Mouse (Mus musculus) monocyte, adult 2 months (primary cell): ENCODE results near the gene Epor.

Experiments
- DNase-seq, 2 experiments: peaks; one replicate each; pipeline ENCODE4 v3.0.0; 2022; ENCODE audit warnings: low spot score in 2 of 2, low read depth in 1 of 2

The Epor gene

DNA sequence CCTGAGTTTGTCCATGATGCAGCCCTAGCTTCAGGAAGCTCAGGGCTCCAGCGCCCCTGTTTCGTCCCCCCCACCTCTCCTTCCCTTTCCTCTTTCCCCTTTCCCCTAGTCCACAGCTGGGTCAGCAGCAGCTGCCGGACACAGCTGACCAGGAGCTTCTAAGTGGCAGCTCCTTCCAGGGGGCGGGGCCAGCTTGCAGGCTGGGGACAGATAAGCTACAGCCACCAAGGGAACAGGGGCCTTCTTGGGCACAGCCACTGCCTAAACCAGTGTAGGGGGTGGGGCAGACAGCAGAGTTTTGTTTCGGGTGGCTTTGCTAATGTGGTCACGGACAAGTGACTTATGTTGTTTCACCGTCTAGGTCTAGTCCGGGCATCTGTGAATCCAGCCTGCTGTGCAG lies at the start of gene Epor:
TSS of gene Epor (minus strand) at position 90 of the 400 bp plus-strand sequence.
- no peak for DNase-seq

GRCm38 (mm10) chr9:22012731-22013130 lies 49.4 kb upstream of the Epor start:
- DNase-seq: no peak

DNA sequence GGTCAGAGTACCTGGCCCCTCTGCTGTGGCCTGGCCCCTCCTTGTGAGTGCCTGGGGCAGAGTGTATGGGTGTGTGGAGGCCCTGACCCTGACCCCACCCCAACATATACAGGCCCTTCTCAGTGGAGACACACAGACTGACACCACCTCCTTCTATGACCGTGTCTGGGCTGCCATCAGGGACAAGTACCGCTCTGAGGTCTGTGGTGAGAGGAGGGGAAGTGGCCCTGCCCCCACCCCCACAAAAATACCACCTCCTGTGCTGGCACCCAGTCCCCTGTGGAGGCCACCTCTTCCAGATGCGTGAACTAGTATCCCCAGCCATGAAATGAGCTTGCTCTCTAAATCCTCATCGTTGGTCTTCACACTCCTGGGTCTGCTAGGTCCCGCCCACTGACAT lies 47.7 kb upstream of the Epor start:
- DNase-seq: no peak

DNA sequence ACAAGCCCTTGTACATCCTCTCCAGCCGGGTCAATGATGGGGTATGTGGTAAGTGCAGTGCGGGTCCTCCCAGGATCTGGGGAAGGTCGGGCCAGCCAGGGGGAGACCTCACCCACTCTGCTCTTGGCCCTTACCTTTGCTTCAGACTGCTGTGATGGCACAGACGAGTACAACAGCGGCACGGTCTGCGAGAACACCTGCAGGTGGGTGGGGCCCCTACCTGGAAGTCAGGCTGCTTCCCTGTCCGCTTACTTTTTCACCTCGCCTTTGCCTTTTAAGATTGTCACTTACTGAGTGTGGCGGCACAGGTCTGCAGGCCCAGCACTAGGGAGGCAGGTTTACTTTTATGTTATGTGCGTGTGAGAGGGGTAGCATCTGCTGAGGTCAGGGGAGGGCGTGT lies 41.2 kb upstream of the Epor start:
- DNase-seq: no peak

DNA sequence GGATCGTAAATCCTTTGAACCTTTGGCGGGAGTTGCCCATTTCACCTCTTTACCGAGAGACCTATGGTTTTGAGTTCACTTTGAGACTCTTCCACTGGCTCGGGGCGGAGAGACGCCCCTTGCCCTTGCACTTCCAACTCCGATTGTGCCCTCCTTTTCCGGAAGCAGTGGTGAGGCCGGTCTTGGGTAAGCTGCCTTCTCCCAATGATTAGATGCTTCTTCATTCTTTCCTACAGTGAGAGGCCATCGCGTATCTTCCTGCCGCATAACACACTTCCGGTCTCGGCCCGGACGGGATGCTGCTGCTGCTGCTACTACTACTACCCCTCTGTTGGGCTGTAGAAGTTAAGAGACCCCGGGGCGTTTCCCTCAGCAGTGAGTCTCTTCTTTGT lies 39.9 kb upstream of the Epor start:
- DNase-seq: no peak

- peak; percentile 99 to 100 for DNase-seq
Measured at GRCm38 (mm10) chr9:22002194-22003162, 39.2 kb upstream of the Epor start, which contains the start of the genes Ccdc151 and Prkcsh. Gene Ccdc151, minus strand, starts transcription at chr9:22002634. Gene Prkcsh, plus strand, starts transcription at chr9:22002806.

- no peak for DNase-seq
Measured at GRCm38 (mm10) chr9:22001633-22002032, 38.3 kb upstream of the Epor start.

DNA sequence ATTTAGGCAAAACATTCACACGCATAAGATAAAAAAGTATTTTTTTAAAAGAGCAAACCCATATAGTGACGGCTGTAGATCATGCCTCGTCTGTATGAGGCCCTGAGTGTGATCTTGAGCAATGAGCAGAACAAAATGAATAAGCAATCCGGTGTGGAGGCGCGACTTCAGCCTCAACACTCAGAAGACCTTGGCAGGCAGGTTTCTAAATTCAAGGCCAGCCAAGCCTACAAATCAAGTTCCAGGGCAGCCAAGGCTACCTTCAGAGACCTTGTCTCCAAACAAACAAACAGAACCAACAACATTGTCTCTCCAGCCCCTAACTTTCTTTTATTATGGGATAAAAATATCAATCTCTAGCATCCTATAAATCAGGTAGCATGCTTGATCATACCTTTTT lies 37.0 kb upstream of the Epor start:
- no peak for DNase-seq

- DNase-seq: no peak
Measured at GRCm38 (mm10) chr9:21996178-21996867, 33.0 kb upstream of the Epor start.

- DNase-seq: no peak
Measured at GRCm38 (mm10) chr9:21992227-21992626, 28.9 kb upstream of the Epor start.

DNA sequence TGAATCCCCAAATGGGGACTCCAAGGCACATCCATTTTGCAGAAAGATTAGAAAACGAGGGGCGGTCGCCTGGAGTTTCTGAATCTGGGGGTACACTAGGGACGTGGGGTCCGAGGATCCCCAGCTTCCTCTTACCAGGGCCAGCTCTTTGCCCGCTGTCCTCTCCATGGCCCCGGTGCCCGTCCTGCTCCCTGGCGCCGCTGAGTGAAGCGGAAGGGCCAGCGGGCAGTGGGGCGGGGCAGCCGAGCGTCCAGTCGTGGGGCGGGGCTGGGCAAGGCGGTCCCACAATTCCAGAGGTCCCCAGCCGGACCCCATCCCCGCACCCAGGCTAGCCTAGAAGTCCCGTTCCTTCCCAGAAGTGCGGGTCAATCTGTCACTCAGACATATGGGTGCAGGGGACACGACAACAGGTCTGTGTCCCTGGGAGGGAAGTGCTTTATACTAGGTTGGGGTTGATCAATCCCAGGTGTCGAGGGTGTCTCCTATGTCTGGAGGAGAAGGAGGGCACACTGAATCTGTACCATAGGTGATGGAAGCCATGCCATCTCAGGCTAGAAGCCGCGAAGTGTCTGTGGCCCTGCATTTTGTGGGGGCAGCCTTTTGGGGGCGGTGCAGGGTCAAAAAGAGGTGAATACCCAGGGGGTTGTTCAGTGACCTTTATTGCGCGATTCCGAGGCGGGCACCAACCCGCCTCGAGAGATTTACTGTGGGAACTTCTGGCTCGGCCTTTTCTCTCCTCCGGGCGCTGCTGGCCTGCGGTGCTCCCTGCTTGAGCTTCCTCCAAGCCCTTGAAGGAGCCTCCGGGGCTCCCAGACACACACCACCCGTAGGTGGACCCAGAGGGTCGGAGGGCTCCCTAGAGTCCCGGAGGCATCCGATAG lies 26.2 kb upstream of the Epor start, which contains the start of gene Rgl3:
TSS of gene Rgl3 (minus strand) at position 217 of the 881 bp plus-strand sequence.
- no peak for DNase-seq

- no peak for DNase-seq
Measured at GRCm38 (mm10) chr9:21988421-21989101, 25.3 kb upstream of the Epor start.

DNA sequence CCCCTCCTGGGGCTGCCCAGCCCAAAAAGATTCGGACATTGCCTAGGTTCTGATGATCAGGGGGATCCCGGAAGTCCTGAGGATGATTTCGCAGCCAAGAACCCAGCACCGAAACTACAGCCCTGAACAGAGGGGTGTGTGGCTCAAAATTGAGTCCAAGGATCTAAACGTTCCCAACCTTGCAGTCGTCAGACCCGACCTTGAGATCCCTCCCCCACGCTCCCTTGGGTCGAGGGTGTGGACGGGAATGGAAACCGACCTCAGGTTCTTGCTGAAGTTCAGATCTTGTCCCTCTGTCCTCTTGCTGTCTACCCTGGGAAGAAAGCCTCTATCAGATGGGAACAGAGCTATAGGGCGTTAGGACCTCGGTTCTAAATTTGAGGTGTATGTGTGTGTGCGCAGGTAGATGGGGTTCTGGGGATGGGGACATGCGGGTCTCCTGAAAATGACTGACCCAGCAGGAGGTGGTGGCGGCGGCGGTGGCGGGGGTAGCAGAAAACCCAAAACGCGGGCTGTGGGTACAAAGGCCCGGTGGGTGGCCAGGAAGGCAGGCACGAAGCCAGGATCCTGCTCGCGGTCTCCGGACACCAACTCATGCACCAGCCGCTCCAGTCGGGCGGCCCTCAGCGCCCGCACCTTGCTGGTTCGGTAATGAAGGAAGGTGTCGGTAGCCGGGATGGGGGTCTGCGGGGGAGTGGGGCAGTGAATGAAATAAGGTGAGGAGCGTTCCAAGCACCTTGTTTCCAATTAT lies 24.5 kb upstream of the Epor start:
- DNase-seq: no peak

GRCm38 (mm10) chr9:21983911-21984310 lies 20.6 kb upstream of the Epor start:
- DNase-seq: no peak

GRCm38 (mm10) chr9:21978398-21979128 lies 15.3 kb upstream of the Epor start:
- DNase-seq: no peak

- no peak for DNase-seq
Measured at GRCm38 (mm10) chr9:21977972-21978371, 14.7 kb upstream of the Epor start.

DNA sequence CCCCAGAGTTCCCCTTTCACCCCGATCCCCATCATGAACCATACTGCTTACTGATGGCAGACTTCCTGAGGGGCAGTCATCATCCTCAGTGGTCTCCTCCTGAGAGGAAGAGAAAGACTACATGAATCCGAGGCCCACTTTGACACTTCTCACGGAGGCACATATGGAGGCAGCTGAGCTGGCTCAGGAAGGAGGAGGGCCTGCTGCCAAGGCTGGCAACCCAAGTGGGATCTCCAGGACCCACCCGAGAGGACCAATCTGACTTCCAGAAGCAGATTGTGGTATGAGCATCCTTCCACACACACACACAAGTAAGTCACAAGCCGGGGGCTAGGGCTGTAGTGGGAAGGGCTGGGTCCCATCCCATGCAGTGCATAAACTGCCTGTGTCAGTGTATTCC lies 14.0 kb upstream of the Epor start:
- DNase-seq: no peak

- no peak for DNase-seq
Measured at GRCm38 (mm10) chr9:21976626-21977175, 13.4 kb upstream of the Epor start.

- no peak for DNase-seq
Measured at GRCm38 (mm10) chr9:21969304-21969703, 6.0 kb upstream of the Epor start.
